Mouse (Mus musculus) myocyte (in vitro differentiated cells): ENCODE measurements at regions not wholly inside any gene's neighbourhood (a gene's known extent, or its start where the extent isn't known, plus 50 kb on each side); places are given as distances from the start of the nearest gene placed in this dataset.

Experiments
- H3K27me3 ChIP-seq: one replicate; pipeline ENCODE4 v1.6.1; 2011; ENCODE audit not compliant: control insufficient read depth, insufficient read depth, insufficient read length
- H3K36me3 ChIP-seq: one replicate; pipeline ENCODE4 v1.6.1; 2011; ENCODE audit not compliant: control insufficient read depth, insufficient read depth
- H3K4me2 ChIP-seq: one replicate; pipeline ENCODE4 v1.6.1; 2011; ENCODE audit warnings: low read depth, control low read depth
- H3K4me3 ChIP-seq: one replicate; pipeline ENCODE4 v1.5.1; 2011; ENCODE audit warnings: mild to moderate bottlenecking, control low read depth, moderate library complexity
- H3K79me2 ChIP-seq: one replicate; pipeline ENCODE4 v1.6.1; 2011; ENCODE audit not compliant: control insufficient read depth, insufficient read depth
- H3ac ChIP-seq: one replicate; pipeline ENCODE4 v1.6.1; 2011; ENCODE audit not compliant: control insufficient read depth, insufficient read length
- CEBPB ChIP-seq: IDR thresholded peaks from 2 replicates; pipeline ENCODE4 v1.6.1; 2011; ENCODE audit warnings: mild to moderate bottlenecking, moderate library complexity; ENCODE audit not compliant: poor library complexity, insufficient read depth, severe bottlenecking
- E2F4 ChIP-seq: IDR thresholded peaks from one replicate; pipeline ENCODE4 v1.6.1; 2011; ENCODE audit warnings: mild to moderate bottlenecking, control low read depth, moderate library complexity; ENCODE audit not compliant: insufficient read depth
- MAX ChIP-seq: IDR thresholded peaks from one replicate; pipeline ENCODE4 v1.6.1; 2011; ENCODE audit warnings: low read depth, mild to moderate bottlenecking, control low read depth
- MYOD1 ChIP-seq, 3 experiments: IDR thresholded peaks; one replicate each; pipeline ENCODE4 v1.6.1; 2011; ENCODE audit warnings: control low read depth in 2 of 3, low read depth in 2 of 3, mild to moderate bottlenecking in 2 of 3, moderate library complexity in 1 of 3; ENCODE audit not compliant: insufficient read length in 2 of 3, control insufficient read depth in 1 of 3
- MYOG ChIP-seq, 3 experiments: IDR thresholded peaks; one replicate each; pipeline ENCODE4 v1.6.1; 2011; ENCODE audit warnings: control low read depth in 2 of 3, low read depth in 2 of 3, mild to moderate bottlenecking in 2 of 3; ENCODE audit not compliant: insufficient read length in 2 of 3, control insufficient read depth in 1 of 3, insufficient read depth in 1 of 3
- POLR2A ChIP-seq: IDR thresholded peaks from one replicate; pipeline ENCODE4 v1.6.1; 2011; ENCODE audit warnings: low read depth, mild to moderate bottlenecking, control low read depth, moderate library complexity; ENCODE audit not compliant: insufficient read length
- POLR2AphosphoS2 ChIP-seq: IDR thresholded peaks from one replicate; pipeline ENCODE4 v1.6.1; 2011; ENCODE audit warnings: low read depth, control low read depth; ENCODE audit not compliant: insufficient read length
- REST ChIP-seq: IDR thresholded peaks from one replicate; pipeline ENCODE4 v1.6.1; 2011; ENCODE audit warnings: mild to moderate bottlenecking, control low read depth, moderate library complexity; ENCODE audit not compliant: insufficient read depth, insufficient read length
- SRF ChIP-seq: IDR thresholded peaks from one replicate; pipeline ENCODE4 v1.6.1; 2011; ENCODE audit warnings: low read depth; ENCODE audit not compliant: control insufficient read depth, insufficient read length
- TCF12 ChIP-seq: IDR thresholded peaks from one replicate; pipeline ENCODE4 v1.6.1; 2011; ENCODE audit warnings: mild to moderate bottlenecking, control low read depth; ENCODE audit not compliant: poor library complexity, insufficient read depth, severe bottlenecking
- TCF3 ChIP-seq: IDR thresholded peaks from one replicate; pipeline ENCODE4 v1.6.1; 2011; ENCODE audit warnings: low read depth, control low read depth; ENCODE audit not compliant: insufficient read length
- USF1 ChIP-seq: IDR thresholded peaks from one replicate; pipeline ENCODE4 v1.6.1; 2011; ENCODE audit warnings: low read depth, mild to moderate bottlenecking, control low read depth, moderate library complexity

DNA sequence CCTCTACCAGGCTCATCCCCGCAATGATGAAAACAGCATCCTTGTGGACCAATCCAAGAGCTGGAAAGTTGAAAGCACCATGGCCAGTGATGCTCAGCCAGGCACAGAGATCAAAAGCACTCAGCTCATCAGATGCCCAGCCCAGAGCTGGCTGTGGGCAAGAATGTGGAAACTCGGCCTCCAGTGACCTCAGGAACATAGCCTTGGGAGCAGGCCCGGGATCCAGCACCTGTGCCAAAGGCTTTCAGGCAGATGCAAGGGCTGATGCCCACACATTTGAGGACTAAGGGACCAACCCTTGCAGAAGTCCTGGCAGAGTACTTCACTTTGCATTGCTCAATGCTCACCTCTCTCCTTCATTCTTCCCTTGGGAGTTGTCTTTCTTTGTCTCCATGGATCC lies 119.4 kb downstream of the Adamts15 start:
- H3K36me3 ChIP-seq = no peaks in the 10 kb centered on the region
- no peak overlapping the region for H3K4me3 ChIP-seq
- H3K27me3 ChIP-seq = no peaks in the 10 kb centered on the region
- H3K4me2 ChIP-seq = no peak overlapping the region
- TF ChIP-seq USF1 (no peak), TCF3 (no peak), TCF12 (no peak), MYOD1 (IDR thresholded peaks at IDR 0.05; ENCODE audit: control insufficient read depth in 1 of 3, insufficient read length in 2 of 3, low read depth in 2 of 3) (no peak), SRF (no peak), REST (no peak), MAX (no peak), E2F4 (no peak), POLR2AphosphoS2 (no peak), MYOG (IDR thresholded peaks at IDR 0.05; ENCODE audit: control insufficient read depth in 1 of 3, insufficient read depth in 1 of 3, insufficient read length in 2 of 3, low read depth in 2 of 3) (no peak), CEBPB (no peak), POLR2A (no peak)
- no peaks in the 10 kb centered on the region for H3K79me2 ChIP-seq
- no peak overlapping the region for H3ac ChIP-seq

DNA sequence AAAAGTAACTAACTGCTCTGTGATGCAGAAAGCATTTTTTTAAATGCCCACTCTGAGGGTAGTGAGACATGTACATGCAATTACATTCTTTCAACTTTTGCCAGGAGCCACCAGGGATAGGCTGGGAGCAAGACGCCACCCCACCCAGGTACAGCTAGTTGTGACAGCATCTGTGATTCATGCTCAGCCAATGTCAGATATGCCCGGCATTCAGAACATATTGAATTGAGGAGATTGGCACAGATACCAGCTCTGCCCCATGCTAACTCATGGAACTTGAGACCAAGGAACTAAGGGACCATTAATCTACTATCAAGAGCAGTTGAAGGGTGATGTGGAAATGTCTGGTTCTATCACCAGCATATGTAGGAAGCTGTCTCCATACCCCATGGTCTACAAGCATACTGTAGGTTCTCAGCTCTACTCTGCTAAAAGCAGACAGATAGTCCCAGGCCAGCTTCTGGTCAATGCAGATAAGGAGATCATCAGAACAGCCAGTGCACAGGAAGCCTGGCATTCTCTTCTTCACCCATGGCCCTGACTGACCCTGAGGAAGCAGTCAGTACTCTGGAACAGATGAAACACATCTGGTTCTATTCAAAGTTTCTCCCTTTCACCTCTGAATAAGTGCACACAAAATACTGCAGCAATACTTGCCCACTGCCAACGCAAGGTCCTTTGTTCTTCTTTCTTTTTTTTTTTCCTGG lies 127.4 kb downstream of the Adamts15 start:
- TF ChIP-seq POLR2AphosphoS2 (no peak), USF1 (no peak), TCF3 (no peak), SRF (no peak), MAX (no peak), REST (no peak), TCF12 (no peak)
- Histone ChIP-seq H3K4me2 (no peak overlapping the region), H3K79me2 (no peaks in the 10 kb centered on the region), H3ac (no peak overlapping the region), H3K27me3 (no peaks in the 10 kb centered on the region), H3K4me3 (no peak overlapping the region), H3K36me3 (no peaks in the 10 kb centered on the region)

DNA sequence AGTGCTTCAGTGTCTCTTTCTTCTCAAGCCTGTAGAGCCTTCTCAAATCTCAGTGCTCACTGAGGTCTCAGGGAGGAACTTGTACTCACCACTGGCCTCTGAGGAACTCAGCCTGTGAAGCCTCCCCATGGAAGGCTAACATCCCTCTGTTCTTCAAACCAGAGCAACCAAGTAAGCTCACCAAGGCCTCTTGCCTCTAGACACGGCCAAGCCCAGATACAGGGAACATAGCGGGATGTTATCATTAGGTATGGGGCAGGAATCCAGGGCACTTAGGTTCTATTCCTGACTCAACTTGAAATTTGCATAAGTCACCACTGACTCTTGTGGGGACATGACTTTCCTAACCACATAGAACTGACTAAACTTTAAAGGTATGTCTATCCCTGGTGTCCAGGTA lies 141.0 kb downstream of the Adamts15 start:
- Histone ChIP-seq H3K79me2 (no peaks in the 10 kb centered on the region), H3K36me3 (no peaks in the 10 kb centered on the region), H3K4me3 (no peak overlapping the region), H3ac (no peak overlapping the region), H3K4me2 (no peak overlapping the region), H3K27me3 (no peaks in the 10 kb centered on the region)
- TF ChIP-seq MYOD1 (IDR thresholded peaks at IDR 0.05; ENCODE audit: control insufficient read depth in 1 of 3, insufficient read length in 2 of 3, low read depth in 2 of 3) (no peak), MYOG (IDR thresholded peaks at IDR 0.05; ENCODE audit: control insufficient read depth in 1 of 3, insufficient read depth in 1 of 3, insufficient read length in 2 of 3, low read depth in 2 of 3) (no peak), MAX (no peak), TCF3 (no peak), POLR2A (no peak), SRF (no peak), E2F4 (no peak), CEBPB (no peak), USF1 (no peak), TCF12 (no peak), POLR2AphosphoS2 (no peak), REST (no peak)

DNA sequence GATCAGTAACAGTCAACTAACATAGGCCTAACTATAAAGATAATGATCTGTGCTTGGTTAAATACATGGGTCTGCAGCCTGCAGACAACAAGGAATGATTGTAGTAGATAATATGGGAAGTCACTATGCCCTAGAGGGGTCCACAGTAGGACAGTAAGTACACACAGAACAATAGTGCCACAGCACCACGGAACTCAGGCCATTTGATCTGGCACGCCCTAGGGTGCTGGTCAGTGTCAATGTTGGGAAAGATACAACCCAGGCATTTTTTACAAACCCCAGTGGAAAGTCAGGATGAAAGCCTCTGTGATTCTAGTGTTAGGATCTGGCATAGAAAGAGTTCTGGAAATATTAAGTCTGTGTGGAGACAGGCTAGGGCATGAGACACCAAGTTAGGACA lies 144.4 kb downstream of the Adamts15 start:
- no peak for TF ChIP-seq SRF
- no peak for TF ChIP-seq POLR2AphosphoS2
- TF ChIP-seq MYOD1 (IDR thresholded peaks at IDR 0.05; ENCODE audit: control insufficient read depth in 1 of 3, insufficient read length in 2 of 3, low read depth in 2 of 3) = no peak
- no peak overlapping the region for H3K4me3 ChIP-seq
- no peaks in the 10 kb centered on the region for H3K79me2 ChIP-seq
- no peak overlapping the region for H3K4me2 ChIP-seq
- no peaks in the 10 kb centered on the region for H3K27me3 ChIP-seq
- H3ac ChIP-seq = no peak overlapping the region
- no peaks in the 10 kb centered on the region for H3K36me3 ChIP-seq

DNA sequence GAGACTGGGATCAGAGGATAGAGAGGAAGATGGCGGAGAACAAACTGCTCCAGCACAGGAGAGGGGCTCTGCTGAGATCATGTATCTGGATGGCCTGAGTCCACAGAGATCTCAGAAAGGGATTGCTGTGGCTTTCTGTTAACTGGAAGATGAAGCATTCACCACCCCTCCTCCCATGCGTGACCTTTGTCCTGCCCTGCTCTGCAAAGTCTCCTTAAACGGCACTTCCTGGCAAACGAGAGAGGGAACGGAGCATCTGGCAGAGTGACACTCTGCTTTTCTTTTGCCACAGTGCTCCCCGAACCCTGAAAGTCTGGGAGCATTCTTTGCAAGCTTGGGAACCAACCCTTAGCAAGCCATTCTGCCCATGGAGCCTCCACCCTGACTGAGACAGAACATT lies 147.1 kb downstream of the Adamts15 start:
- H3K36me3 ChIP-seq = no peaks in the 10 kb centered on the region
- H3K79me2 ChIP-seq = no peaks in the 10 kb centered on the region
- no peak for TF ChIP-seq MYOD1 (IDR thresholded peaks at IDR 0.05; ENCODE audit: control insufficient read depth in 1 of 3, insufficient read length in 2 of 3, low read depth in 2 of 3)
- TF ChIP-seq MYOG (IDR thresholded peaks at IDR 0.05; ENCODE audit: control insufficient read depth in 1 of 3, insufficient read depth in 1 of 3, insufficient read length in 2 of 3, low read depth in 2 of 3) = no peak
- TF ChIP-seq E2F4 = no peak
- TF ChIP-seq MAX = no peak
- no peak for TF ChIP-seq CEBPB
- TF ChIP-seq POLR2AphosphoS2 = no peak
- TF ChIP-seq REST = no peak
- no peak for TF ChIP-seq TCF3
- TF ChIP-seq TCF12 = no peak
- TF ChIP-seq USF1 = no peak
- TF ChIP-seq POLR2A = no peak
- no peak for TF ChIP-seq SRF
- no peaks in the 10 kb centered on the region for H3K27me3 ChIP-seq
- H3K4me3 ChIP-seq = no peak overlapping the region
- H3ac ChIP-seq = no peak overlapping the region
- no peak overlapping the region for H3K4me2 ChIP-seq
